Mouse (Mus musculus): ENCODE measurements around the gene Mvk. TPM values are rescaled to one million over a fixed set of nuclear protein-coding genes. Genes with fewer than 3 reads are reported as not detected.

Mvk gene
- not detected for polyA plus RNA-seq (2014; fragmentation: Illumina TruSeq; extraction: RNeasy Lipid Tissue Mini Kit (QIAGEN cat#74804); ENCODE audit: low read depth, low replicate concordance)

GRCm38 (mm10) chr5:114443566-114444367 lies at the start of gene Mvk, which contains the start of gene Mmab:
Gene Mvk (plus strand): TSS chr5:114444269.
Gene Mmab (minus strand): TSS chr5:114444060.

Other genes starting within 250 kb of the Mvk start
- gene Foxn4, start 170.5 kb upstream of the Mvk start, polyA plus RNA-seq (2014; fragmentation: Illumina TruSeq; extraction: RNeasy Lipid Tissue Mini Kit (QIAGEN cat#74804); ENCODE audit: low read depth, low replicate concordance), result not detected
- 0.49 TPM for gene Myo1h, start 155.1 kb upstream of the Mvk start, polyA plus RNA-seq (2014; fragmentation: Illumina TruSeq; extraction: RNeasy Lipid Tissue Mini Kit (QIAGEN cat#74804); ENCODE audit: low read depth, low replicate concordance)
- gene Kctd10, start 63.8 kb upstream of the Mvk start, polyA plus RNA-seq (2014; fragmentation: Illumina TruSeq; extraction: RNeasy Lipid Tissue Mini Kit (QIAGEN cat#74804); ENCODE audit: low read depth, low replicate concordance), result 18.8 TPM
- gene Ube3b, start 63.7 kb upstream of the Mvk start, polyA plus RNA-seq (2014; fragmentation: Illumina TruSeq; extraction: RNeasy Lipid Tissue Mini Kit (QIAGEN cat#74804); ENCODE audit: low read depth, low replicate concordance), result 10.9 TPM
- gene Mmab, start 209 bp upstream of the Mvk start, polyA plus RNA-seq (2014; fragmentation: Illumina TruSeq; extraction: RNeasy Lipid Tissue Mini Kit (QIAGEN cat#74804); ENCODE audit: low read depth, low replicate concordance), result 1.3 TPM
- gene Fam222a, start 123.7 kb downstream of the Mvk start, polyA plus RNA-seq (2014; fragmentation: Illumina TruSeq; extraction: RNeasy Lipid Tissue Mini Kit (QIAGEN cat#74804); ENCODE audit: low read depth, low replicate concordance), result 1.1 TPM
- gene Trpv4, start 214.2 kb downstream of the Mvk start, polyA plus RNA-seq (2014; fragmentation: Illumina TruSeq; extraction: RNeasy Lipid Tissue Mini Kit (QIAGEN cat#74804); ENCODE audit: low read depth, low replicate concordance), result not detected
- 3.3 TPM for gene Gltp, start 246.7 kb downstream of the Mvk start, polyA plus RNA-seq (2014; fragmentation: Illumina TruSeq; extraction: RNeasy Lipid Tissue Mini Kit (QIAGEN cat#74804); ENCODE audit: low read depth, low replicate concordance)

Data from testis, adult 10 weeks (tissue).